Mouse (Mus musculus) embryonic facial prominence, embryonic 12.5 days (tissue): ENCODE data around the gene Sh3pxd2a. TPM values are rescaled to one million over a fixed set of nuclear protein-coding genes. Genes with fewer than 3 reads are reported as not detected.
A peak's percentile ranks its signal among the peaks of the same experiment; 100 is the strongest.

Source experiments
- ATAC-seq: fragments of 200-750 bp; cut with Nextera tagmentation; 2 replicates; pipeline ENCODE4 v1.8.0; 2017; ENCODE audit not compliant: insufficient number of reproducible peaks, insufficient read depth, low FRiP score, low TSS enrichment
- H3K27ac ChIP-seq: fragments of 300-500 bp; sonication (generic); 2 replicates; pipeline ENCODE4 v1.5.1; 2016; ENCODE audit warnings: mild to moderate bottlenecking
- H3K27me3 ChIP-seq: fragments of 300-500 bp; sonication (generic); 2 replicates; pipeline ENCODE4 v1.6.1; 2016; ENCODE audit warnings: mild to moderate bottlenecking, moderate library complexity
- H3K36me3 ChIP-seq: fragments of 300-500 bp; sonication (generic); 2 replicates; pipeline ENCODE4 v1.6.1; 2016; ENCODE audit warnings: mild to moderate bottlenecking
- H3K4me1 ChIP-seq: fragments of 300-500 bp; sonication (generic); 2 replicates; pipeline ENCODE4 v1.6.1; 2016
- H3K4me2 ChIP-seq: fragments of 300-500 bp; sonication (generic); replicated peaks from 2 replicates; pipeline ENCODE4 v1.6.1; 2016; ENCODE audit warnings: mild to moderate bottlenecking, moderate library complexity
- H3K4me3 ChIP-seq: fragments of 300-500 bp; sonication (generic); 2 replicates; pipeline ENCODE4 v1.5.1; 2016; ENCODE audit warnings: mild to moderate bottlenecking
- H3K9ac ChIP-seq: fragments of 300-500 bp; sonication (generic); 2 replicates; pipeline ENCODE4 v1.6.1; 2016; ENCODE audit warnings: mild to moderate bottlenecking, moderate library complexity
- H3K9me3 ChIP-seq: fragments of 300-500 bp; sonication (generic); 2 replicates; pipeline ENCODE4 v1.6.1; 2016; ENCODE audit warnings: mild to moderate bottlenecking, moderate library complexity
- WGBS: fragments of 180-500 bp; shearing (Covaris S2); methylation state at CpG from one replicate; pipeline ENCODE4 v1.1.7; 2016; 5-methylcytosine and 5-hydroxymethylcytosine counted together
- polyA plus RNA-seq: library from polyadenylated mRNA; unstranded; fragments of >200 nt; fragmentation: Nextera tagmentation; extraction: Ambion mirVana; gene quantifications from 2 replicates; pipeline ENCODE4 v1.2.1, GENCODE M21; 2016

Sh3pxd2a gene
- polyA plus RNA-seq, 1 experiment from 2014 or later: 8.2 TPM

DNA sequence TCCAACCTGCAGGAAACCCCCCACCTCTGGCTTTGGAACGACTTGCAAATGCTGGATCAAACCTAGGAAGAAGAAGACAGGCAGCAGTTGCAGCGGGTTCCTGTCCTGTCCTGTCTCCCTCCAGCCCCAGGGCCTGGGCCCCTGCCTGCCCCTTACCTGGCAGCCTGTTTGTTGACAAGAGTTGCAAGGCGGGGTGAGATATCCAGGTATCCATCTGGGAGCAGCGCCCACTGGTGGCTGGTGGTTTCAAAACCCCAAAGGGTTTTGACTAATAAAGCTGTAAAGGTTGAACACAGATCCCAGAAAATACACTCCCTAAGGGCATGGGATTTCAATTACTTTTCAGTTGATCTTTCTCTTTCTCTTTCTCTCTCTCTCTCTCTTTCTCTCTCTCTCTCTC lies 24.0 kb upstream of the Sh3pxd2a start:
- H3K4me3 ChIP-seq: no peak overlapping the region
- H3K36me3 ChIP-seq: no peaks in the 10 kb centered on the region
- no peak overlapping the region for H3K9ac ChIP-seq
- H3K27ac ChIP-seq: no peak overlapping the region
- H3K27me3 ChIP-seq: no peaks in the 10 kb centered on the region
- 23% methylated on average over 4 of the region's 4 CpGs for WGBS
- no peaks in the 10 kb centered on the region for H3K9me3 ChIP-seq
- ATAC-seq: no peak
- H3K4me2 ChIP-seq: no peak overlapping the region
- 0 out of 2 replicates have a peak, but pooled peaks cover 3% of the 10 kb centered on the region for H3K4me1 ChIP-seq

DNA sequence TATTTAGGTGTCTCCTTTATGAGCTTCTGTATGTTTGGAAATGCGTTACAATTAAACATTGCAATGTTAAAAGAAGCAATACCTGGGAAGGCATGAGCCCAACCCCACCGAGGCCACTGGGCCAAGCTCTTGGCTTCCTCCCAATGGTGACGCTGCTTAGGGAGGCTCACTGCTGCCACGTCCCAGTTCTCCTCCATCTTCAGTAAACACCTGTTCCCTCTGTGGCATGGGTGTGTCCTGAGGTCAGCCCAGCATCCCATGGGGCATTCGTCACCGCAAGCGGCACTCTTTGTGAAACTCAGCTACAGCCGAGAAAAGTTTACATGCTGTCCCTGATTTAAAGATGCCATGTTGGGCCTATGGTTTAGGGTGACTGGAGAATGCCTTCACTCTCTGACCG lies 23.4 kb upstream of the Sh3pxd2a start:
- no peak for ATAC-seq
- Histone ChIP-seq H3K9ac (no peak overlapping the region), H3K4me3 (no peak overlapping the region), H3K36me3 (no peaks in the 10 kb centered on the region), H3K9me3 (no peaks in the 10 kb centered on the region), H3K27ac (no peak overlapping the region), H3K27me3 (no peaks in the 10 kb centered on the region), H3K4me1 (0 out of 2 replicates have a peak, but pooled peaks cover 3% of the 10 kb centered on the region), H3K4me2 (no peak overlapping the region)
- 87% methylated on average over 9 of the region's 9 CpGs for WGBS

DNA sequence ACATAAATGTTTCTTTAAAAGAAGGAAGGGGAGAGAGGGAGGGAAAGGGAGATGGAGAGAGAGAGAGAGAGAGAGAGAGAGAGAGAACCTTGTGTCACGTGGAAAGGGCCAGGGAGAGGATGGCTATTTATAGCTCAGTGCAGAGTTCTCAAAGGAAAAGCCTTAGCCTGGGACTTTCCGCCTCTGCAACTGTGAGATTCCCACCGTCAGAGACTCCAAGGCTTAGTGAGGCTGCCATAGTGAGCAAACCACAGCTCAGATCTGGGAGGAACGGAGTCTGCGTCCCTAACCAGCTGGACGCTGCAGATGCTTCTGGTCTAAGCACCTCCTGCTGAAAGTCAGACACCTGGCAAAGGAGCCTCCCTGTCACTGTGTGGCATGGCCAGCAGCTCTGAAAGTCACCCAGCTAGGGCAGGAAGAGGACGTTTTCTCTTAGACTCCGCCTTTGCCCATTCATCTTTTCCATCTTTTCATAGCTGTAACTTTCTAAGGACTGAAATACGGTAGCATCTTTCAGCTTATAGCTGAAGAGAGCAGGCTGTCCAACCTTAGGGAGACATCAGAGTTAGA lies 21.9 kb upstream of the Sh3pxd2a start:
- 0 out of 2 replicates have a peak overlapping the region, but pooled peaks have one; percentile 54 for H3K27ac ChIP-seq
- WGBS: 42% methylated on average over 9 of the region's 9 CpGs
- H3K27me3 ChIP-seq: no peaks in the 10 kb centered on the region
- 0 out of 2 replicates have a peak, but pooled peaks cover 3% of the 10 kb centered on the region for H3K4me1 ChIP-seq
- peaks cover 6% of the 10 kb centered on the region; the same call in 1 of the 2 replicates for H3K9me3 ChIP-seq
- H3K36me3 ChIP-seq: no peaks in the 10 kb centered on the region
- H3K4me2 ChIP-seq: no peak overlapping the region
- no peak overlapping the region for H3K9ac ChIP-seq
- ATAC-seq: peak; percentile 52; the same call in 1 of the 2 replicates
- no peak overlapping the region for H3K4me3 ChIP-seq

DNA sequence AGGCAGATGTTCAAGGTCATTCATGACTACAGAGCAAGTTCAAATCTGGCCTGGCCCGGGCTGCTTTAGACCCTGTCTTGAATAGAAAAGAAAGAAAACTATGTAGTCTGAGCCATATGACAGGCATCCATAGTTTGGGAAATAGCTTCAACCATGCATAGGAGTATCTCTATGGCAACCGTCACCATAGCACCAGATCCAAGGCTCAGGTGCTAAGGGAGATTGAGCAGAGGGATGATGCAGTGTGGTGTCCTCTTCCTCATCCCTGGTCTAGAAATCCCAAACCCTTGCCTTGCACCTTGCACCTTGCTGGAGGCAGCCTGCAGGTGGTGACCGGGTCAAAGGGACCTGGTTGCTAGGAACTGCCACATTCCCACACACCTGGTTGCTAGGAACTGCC lies 19.9 kb upstream of the Sh3pxd2a start:
- Histone ChIP-seq H3K4me2 (no peak overlapping the region), H3K4me3 (no peak overlapping the region), H3K9ac (no peak overlapping the region), H3K27ac (no peak overlapping the region), H3K36me3 (no peaks in the 10 kb centered on the region), H3K27me3 (no peaks in the 10 kb centered on the region), H3K4me1 (0 out of 2 replicates have a peak, but pooled peaks cover 3% of the 10 kb centered on the region), H3K9me3 (peaks cover 6% of the 10 kb centered on the region; the same call in 1 of the 2 replicates)
- WGBS: 82% methylated on average over 3 of the region's 3 CpGs
- no peak for ATAC-seq

DNA sequence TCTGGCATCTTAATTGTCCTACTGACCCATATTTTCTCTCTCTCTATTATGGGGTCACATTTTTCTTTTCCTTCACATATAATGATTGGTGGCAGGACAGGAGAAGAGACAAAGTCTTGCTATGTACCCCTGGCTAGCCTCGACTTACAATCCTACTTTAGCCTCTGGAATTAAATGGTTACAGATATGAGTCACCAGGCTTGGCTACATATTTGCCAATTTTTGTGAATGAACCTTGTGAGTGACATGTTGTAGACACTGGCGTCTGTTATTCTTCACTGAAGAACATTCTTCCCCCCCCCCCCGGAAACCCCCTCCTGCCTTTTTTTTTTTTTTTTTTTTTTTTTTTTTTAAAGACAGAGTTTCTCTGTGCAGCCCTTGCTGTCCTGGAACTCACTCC lies 19.1 kb upstream of the Sh3pxd2a start:
- H3K9me3 ChIP-seq: peaks cover 6% of the 10 kb centered on the region; the same call in 1 of the 2 replicates
- WGBS: 70% methylated on average over 3 of the region's 3 CpGs
- H3K9ac ChIP-seq: no peak overlapping the region
- H3K4me2 ChIP-seq: no peak overlapping the region
- no peak for ATAC-seq
- H3K36me3 ChIP-seq: no peaks in the 10 kb centered on the region
- H3K27ac ChIP-seq: no peak overlapping the region
- no peaks in the 10 kb centered on the region for H3K27me3 ChIP-seq
- H3K4me1 ChIP-seq: 0 out of 2 replicates have a peak, but pooled peaks cover 3% of the 10 kb centered on the region
- no peak overlapping the region for H3K4me3 ChIP-seq

DNA sequence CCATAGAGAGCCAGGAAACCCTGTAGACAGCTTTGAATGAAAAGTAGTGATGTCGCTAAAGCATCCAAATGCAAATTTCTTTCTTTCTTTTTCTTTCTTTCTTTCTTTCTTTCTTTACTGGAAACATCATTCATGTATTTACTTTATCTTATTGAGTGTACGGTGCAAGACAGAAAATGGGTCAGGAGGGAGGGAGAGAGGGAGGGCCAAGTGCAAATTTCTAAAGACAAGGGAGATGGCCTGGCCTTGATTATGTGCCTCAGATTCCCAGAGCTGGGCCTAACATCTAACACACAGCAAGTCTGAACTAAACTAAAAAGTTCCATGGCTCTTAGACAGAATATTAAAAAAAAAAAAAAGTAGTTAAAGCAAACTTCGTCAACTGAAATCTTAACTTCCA lies 9.3 kb upstream of the Sh3pxd2a start:
- Histone ChIP-seq H3K4me1 (no peaks in the 10 kb centered on the region), H3K9me3 (no peaks in the 10 kb centered on the region), H3K9ac (no peak overlapping the region), H3K36me3 (no peaks in the 10 kb centered on the region), H3K27me3 (no peaks in the 10 kb centered on the region), H3K27ac (no peak overlapping the region), H3K4me2 (no peak overlapping the region), H3K4me3 (no peak overlapping the region)
- no peak for ATAC-seq
- 66% methylated on average over 3 of the region's 3 CpGs for WGBS

DNA sequence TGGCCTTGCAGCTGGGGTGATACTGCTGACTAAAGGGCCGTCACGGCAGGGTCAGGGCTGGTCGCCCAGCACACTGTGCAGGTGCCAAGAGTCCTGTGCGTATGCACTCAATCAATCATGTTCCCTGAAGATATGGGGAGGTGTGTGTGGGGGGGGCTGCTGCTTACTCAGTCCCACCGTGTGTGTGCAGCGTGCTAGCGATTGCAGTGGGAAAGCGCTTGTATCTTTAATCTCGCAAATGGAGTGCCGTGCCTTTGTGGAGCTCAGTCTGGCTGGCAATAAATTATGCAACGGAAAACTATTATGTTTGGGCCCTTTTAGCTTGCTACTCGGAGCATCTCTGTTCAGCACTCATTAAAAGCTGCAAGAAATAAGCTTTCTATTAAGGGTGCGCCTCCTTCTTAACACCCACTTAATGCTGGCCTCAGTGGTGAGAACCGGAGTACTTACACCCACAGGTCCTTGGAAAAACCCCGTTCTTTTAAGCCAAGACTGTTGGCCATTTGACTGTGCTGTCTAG lies 8.7 kb upstream of the Sh3pxd2a start:
- H3K4me1 ChIP-seq: no peaks in the 10 kb centered on the region
- no peak overlapping the region for H3K9ac ChIP-seq
- H3K4me3 ChIP-seq: no peak overlapping the region
- no peak overlapping the region for H3K4me2 ChIP-seq
- H3K9me3 ChIP-seq: no peaks in the 10 kb centered on the region
- H3K27me3 ChIP-seq: no peaks in the 10 kb centered on the region
- ATAC-seq: 0 out of 2 replicates have a peak, but pooled peaks have one; percentile 52
- H3K27ac ChIP-seq: no peak overlapping the region
- 70% methylated on average over 15 of the region's 15 CpGs for WGBS
- no peaks in the 10 kb centered on the region for H3K36me3 ChIP-seq

DNA sequence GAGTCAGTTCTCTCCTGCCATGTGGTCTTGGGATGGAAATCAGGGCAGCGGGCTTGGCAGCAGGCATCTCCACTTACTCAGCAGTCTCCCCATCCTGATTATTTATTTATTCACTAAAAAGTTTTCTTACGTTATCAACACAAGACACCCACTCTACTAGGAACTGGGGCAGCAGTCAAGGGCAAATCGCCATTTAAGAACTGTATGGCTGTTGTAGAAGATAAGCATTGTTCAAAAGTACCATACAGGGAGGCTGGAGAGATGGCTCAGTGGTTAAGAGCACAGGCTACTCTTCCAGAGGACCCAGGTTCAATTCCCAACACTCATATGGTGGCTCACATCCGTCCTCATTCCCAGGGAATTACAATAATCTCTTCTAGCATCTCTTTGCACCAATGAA lies 7.6 kb upstream of the Sh3pxd2a start:
- Histone ChIP-seq H3K9ac (no peak overlapping the region), H3K4me3 (no peak overlapping the region), H3K27me3 (no peaks in the 10 kb centered on the region), H3K4me1 (no peaks in the 10 kb centered on the region), H3K27ac (no peak overlapping the region), H3K36me3 (no peaks in the 10 kb centered on the region), H3K4me2 (no peak overlapping the region), H3K9me3 (no peaks in the 10 kb centered on the region)
- no peak for ATAC-seq
- 72% methylated on average over 4 of the region's 4 CpGs for WGBS

DNA sequence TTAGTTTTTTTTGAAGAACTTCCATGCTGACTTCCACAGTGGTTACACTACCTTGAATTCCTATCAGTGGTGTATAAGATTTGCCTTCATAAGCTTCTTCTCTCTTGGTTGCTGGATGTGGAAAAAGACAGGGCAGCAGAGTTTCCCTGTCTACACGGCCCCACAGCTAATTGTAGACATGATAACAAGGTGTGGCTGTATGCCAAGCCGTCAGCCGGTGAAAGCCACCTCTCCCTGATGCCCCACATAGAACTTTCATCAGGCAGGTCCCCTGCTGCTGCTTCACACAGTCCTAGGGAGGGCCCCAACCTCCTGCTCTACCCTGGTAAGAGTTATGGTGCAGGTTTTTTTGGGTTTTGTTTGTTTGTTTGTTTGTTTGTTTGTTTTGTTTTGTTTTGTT lies 4.5 kb upstream of the Sh3pxd2a start:
- no peaks in the 10 kb centered on the region for H3K4me1 ChIP-seq
- H3K9ac ChIP-seq: no peak overlapping the region
- no peaks in the 10 kb centered on the region for H3K9me3 ChIP-seq
- H3K4me2 ChIP-seq: no peak overlapping the region
- no peaks in the 10 kb centered on the region for H3K36me3 ChIP-seq
- no peaks in the 10 kb centered on the region for H3K27me3 ChIP-seq
- 91% methylated on average over 3 of the region's 3 CpGs for WGBS
- no peak overlapping the region for H3K4me3 ChIP-seq
- H3K27ac ChIP-seq: no peak overlapping the region
- no peak for ATAC-seq

DNA sequence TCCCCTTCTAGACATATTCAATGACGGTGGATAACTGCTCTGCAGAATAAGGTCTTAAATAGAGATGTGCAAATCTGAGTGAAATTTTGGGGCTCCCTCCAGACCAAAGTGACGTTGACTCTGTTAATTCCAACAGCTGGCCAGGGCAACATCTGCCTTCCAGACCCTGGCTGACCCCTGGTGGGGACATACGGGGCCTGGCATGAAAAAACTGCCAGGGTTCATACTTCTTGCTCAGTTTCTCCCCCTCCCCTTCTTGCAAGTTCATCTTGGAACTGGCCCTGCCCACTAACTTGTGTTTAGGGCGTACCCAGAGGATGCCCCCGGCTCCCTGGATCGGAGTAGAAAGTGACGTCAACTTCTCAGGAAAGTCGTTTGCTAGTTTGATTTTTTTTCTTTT lies 2.6 kb upstream of the Sh3pxd2a start:
- 68% methylated on average over 8 of the region's 8 CpGs for WGBS
- H3K4me1 ChIP-seq: peaks cover 15% of the 10 kb centered on the region

DNA sequence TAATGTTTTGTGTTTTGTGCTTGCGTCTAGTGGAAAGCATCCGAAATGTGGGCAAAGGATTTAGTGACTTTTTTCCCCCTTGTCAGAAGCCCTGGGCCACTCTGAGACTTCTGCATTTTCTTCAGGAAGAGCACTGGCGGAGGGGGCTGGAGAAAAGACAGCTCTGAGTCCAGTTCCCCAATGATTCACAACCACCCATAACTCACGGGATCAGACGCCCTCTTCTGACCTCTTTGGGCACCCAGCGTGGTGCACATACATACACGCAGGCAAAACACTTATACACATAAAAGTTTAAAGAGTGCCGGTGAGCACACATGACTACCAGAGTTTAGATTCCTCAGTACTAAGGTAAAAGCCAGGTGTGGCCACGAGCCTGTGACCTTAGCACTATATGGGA lies 1.3 kb upstream of the Sh3pxd2a start:
- Histone ChIP-seq H3K4me2 (no peak overlapping the region; the same call in 1 of the 2 replicates), H3K27ac (no peak overlapping the region), H3K9ac (no peak overlapping the region), H3K4me3 (no peak overlapping the region), H3K4me1 (peaks cover 19% of the 10 kb centered on the region), H3K9me3 (no peaks in the 10 kb centered on the region), H3K27me3 (no peaks in the 10 kb centered on the region), H3K36me3 (no peaks in the 10 kb centered on the region)
- WGBS: 66% methylated on average over 9 of the region's 9 CpGs
- no peak for ATAC-seq

More for the DNA sequence above, 2.6 kb upstream of the Sh3pxd2a start:
- no peaks in the 10 kb centered on the region for H3K27me3 ChIP-seq
- no peak overlapping the region for H3K9ac ChIP-seq
- no peak overlapping the region for H3K27ac ChIP-seq
- H3K4me3 ChIP-seq: no peak overlapping the region
- no peak for ATAC-seq
- H3K36me3 ChIP-seq: no peaks in the 10 kb centered on the region
- H3K9me3 ChIP-seq: no peaks in the 10 kb centered on the region
- no peak overlapping the region for H3K4me2 ChIP-seq

DNA sequence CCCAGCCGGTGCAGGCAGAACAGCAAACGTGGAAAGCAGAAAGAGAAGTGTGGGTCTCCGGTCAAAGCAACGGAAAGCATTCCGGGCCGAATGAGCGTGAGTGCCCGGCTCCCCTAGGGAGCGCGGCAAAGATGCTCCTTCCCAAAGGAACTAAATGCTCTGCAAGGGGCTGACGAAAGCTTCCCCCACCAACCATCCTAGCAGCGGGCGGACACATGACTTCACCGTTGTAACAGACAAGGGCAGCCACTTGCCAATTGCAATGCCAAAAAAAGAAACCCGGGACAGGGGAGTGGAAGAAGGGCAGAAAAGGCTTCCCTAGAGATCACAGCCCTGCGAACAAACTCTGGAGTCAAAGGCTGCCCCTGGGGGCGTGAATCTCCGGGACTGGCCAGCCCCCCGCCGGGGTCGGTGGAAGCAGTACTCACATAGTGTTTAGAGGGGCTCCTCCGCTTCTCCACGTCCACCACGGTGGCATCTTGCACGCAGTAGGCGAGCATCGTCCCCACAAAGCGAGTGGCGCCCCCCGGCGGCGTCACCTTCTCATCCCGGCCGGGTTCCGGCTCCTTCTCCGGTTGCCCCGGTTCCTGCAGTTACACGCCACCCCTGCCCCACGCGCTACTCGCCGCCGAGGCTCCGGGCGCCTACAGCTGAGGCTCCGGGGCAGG lies 431 bp downstream of the Sh3pxd2a start:
- WGBS: under 1% methylated on average over 46 of the region's 46 CpGs
- no peaks in the 10 kb centered on the region for H3K27me3 ChIP-seq
- H3K4me3 ChIP-seq: peak overlapping the region; percentile 80
- H3K4me2 ChIP-seq: peak overlapping the region; percentile 91
- ATAC-seq: peak; percentile 75
- peak overlapping the region; percentile 86 for H3K27ac ChIP-seq
- no peaks in the 10 kb centered on the region for H3K9me3 ChIP-seq
- peak overlapping the region; percentile 91 for H3K9ac ChIP-seq
- no peaks in the 10 kb centered on the region for H3K36me3 ChIP-seq
- peaks cover 29% of the 10 kb centered on the region for H3K4me1 ChIP-seq
